ENCODE assay signal across 9 mouse cellular contexts in the genomic region with DNA sequence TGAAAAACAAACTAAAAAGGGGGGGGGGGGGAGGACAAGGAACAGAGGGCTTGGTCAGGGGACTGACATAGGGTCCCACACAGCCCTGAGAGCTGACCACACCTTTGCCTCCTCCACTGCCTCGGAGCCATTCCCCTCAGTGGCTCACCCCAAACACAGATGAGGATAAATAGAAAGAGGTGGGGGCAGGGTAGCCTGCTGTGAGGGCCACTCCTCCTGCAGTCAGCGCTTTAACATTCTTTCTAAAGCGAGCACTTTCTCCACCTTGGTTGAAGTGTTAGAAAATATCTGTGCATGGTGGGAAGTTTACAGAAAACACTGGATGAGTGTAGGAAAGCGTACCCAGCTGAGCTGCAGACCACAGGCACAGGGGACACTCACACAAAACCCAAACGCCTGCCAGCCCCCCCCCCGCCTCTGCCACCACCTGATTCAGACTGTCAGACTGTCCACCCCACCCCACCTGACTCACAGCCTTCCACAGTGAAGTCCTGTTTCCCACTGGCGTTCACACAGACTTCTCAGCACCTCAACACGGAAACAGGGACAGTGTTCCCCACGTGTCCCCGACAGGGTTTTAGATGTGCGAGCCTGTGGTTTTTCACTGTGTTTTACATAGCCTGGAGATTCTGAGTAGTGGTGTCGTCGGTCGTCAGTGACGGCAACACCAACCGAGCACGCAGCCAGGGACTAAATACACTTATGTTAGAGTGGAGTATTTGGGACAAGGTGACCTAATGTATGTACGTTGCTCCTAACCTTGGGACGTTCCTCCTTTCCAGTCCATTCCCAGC. TPM values are rescaled to one million over a fixed set of nuclear protein-coding genes. Genes with fewer than 3 reads are reported as not detected.
A peak's percentile ranks its signal among the peaks of the same experiment; 100 is the strongest.
DNase-seq lines count a peak whose midpoint lies in the region; ATAC-seq lines count a peak whose summit lies in the region.
"Had no signal": no experiment of that assay in that cellular context is flagged by ENCODE, and none has a peak within 500 bp of the region (broad histone marks: within the 10 kb centered on the region; RNA-seq: fewer than 3 reads in every experiment).

No protein-coding gene starts in this region.

- H3K9ac ChIP-seq in forebrain, embryonic 16.5 days (replicated peaks; ENCODE audit: low read depth, low read length) = no peak overlapping the region
- H3K9ac ChIP-seq in liver, embryonic 12.5 days = no peak overlapping the region
- H3K9ac ChIP-seq in hindbrain, embryonic 15.5 days = peak overlapping the region; percentile 55; the same call in 1 of the 2 replicates
- 0 out of 2 replicates have a peak overlapping the region, but pooled peaks have one; percentile 78 for H3K9ac ChIP-seq in neural tube, embryonic 13.5 days

- peaks cover 32% of the 10 kb centered on the region for H3K4me1 ChIP-seq in forebrain, embryonic 10.5 days
- H3K4me1 ChIP-seq in forebrain, embryonic 16.5 days (replicated peaks; ENCODE audit: control insufficient read depth, insufficient read depth, low read length) = peaks cover 15% of the 10 kb centered on the region
- peaks cover 20% of the 10 kb centered on the region for H3K4me1 ChIP-seq in liver, embryonic 12.5 days
- H3K4me1 ChIP-seq in hindbrain, embryonic 15.5 days (replicated peaks) = peaks cover 27% of the 10 kb centered on the region
- peaks cover 27% of the 10 kb centered on the region for H3K4me1 ChIP-seq in neural tube, embryonic 13.5 days (replicated peaks)

- no peak overlapping the region for H3K27ac ChIP-seq in forebrain, embryonic 10.5 days
- no peak overlapping the region for H3K27ac ChIP-seq in forebrain, embryonic 16.5 days (ENCODE audit: low read length)
- no peak overlapping the region for H3K27ac ChIP-seq in liver, embryonic 12.5 days
- no peak overlapping the region for H3K27ac ChIP-seq in hindbrain, embryonic 15.5 days (replicated peaks)
- H3K27ac ChIP-seq in neural tube, embryonic 13.5 days (replicated peaks) = no peak overlapping the region

- peaks cover 29% of the 10 kb centered on the region for H3K27me3 ChIP-seq in forebrain, embryonic 10.5 days (ENCODE audit: poor library complexity, severe bottlenecking)
- no peaks in the 10 kb centered on the region for H3K27me3 ChIP-seq in forebrain, embryonic 16.5 days (replicated peaks; ENCODE audit: control insufficient read depth, insufficient read depth, low read length)
- H3K27me3 ChIP-seq in liver, embryonic 12.5 days (replicated peaks) = peaks cover 62% of the 10 kb centered on the region
- no peaks in the 10 kb centered on the region for H3K27me3 ChIP-seq in hindbrain, embryonic 15.5 days
- peaks cover 10% of the 10 kb centered on the region; the same call in 1 of the 2 replicates for H3K27me3 ChIP-seq in neural tube, embryonic 13.5 days

- WGBS in forebrain, embryonic 10.5 days = 71% methylated on average over 19 of the region's 19 CpGs
- 64% methylated on average over 19 of the region's 19 CpGs for WGBS in forebrain, embryonic 16.5 days
- 57% methylated on average over 19 of the region's 19 CpGs for WGBS in liver, embryonic 12.5 days (ENCODE audit: insufficient replicate concordance)
- 64% methylated on average over 19 of the region's 19 CpGs for WGBS in hindbrain, embryonic 15.5 days
- 69% methylated on average over 19 of the region's 19 CpGs for WGBS in neural tube, embryonic 13.5 days

- peaks cover 44% of the 10 kb centered on the region for H3K36me3 ChIP-seq in forebrain, embryonic 10.5 days (replicated peaks)
- H3K36me3 ChIP-seq in forebrain, embryonic 16.5 days (ENCODE audit: control insufficient read depth, insufficient read depth) = no peaks in the 10 kb centered on the region
- H3K36me3 ChIP-seq in liver, embryonic 12.5 days = peaks cover 5% of the 10 kb centered on the region
- 0 out of 2 replicates have a peak, but pooled peaks cover 9% of the 10 kb centered on the region for H3K36me3 ChIP-seq in hindbrain, embryonic 15.5 days
- peaks cover 32% of the 10 kb centered on the region for H3K36me3 ChIP-seq in neural tube, embryonic 13.5 days

- no peaks in the 10 kb centered on the region for H3K9me3 ChIP-seq in forebrain, embryonic 10.5 days
- H3K9me3 ChIP-seq in forebrain, embryonic 16.5 days (ENCODE audit: control insufficient read depth, low read length) = no peaks in the 10 kb centered on the region
- H3K9me3 ChIP-seq in liver, embryonic 12.5 days (replicated peaks) = no peaks in the 10 kb centered on the region
- H3K9me3 ChIP-seq in hindbrain, embryonic 15.5 days = no peaks in the 10 kb centered on the region
- no peaks in the 10 kb centered on the region for H3K9me3 ChIP-seq in neural tube, embryonic 13.5 days

- H3K4me2 ChIP-seq in forebrain, embryonic 16.5 days (ENCODE audit: low read length) = no peak overlapping the region
- peak overlapping the region; percentile 89 for H3K4me2 ChIP-seq in liver, embryonic 12.5 days
- H3K4me2 ChIP-seq in hindbrain, embryonic 15.5 days = peak overlapping the region; percentile 87
- H3K4me2 ChIP-seq in neural tube, embryonic 13.5 days = peak overlapping the region; percentile 98

- peak overlapping the region; percentile 79 for H3K4me3 ChIP-seq in forebrain, embryonic 10.5 days
- no peak overlapping the region for H3K4me3 ChIP-seq in forebrain, embryonic 16.5 days (replicated peaks; ENCODE audit: low read length)
- 0 out of 2 replicates have a peak overlapping the region, but pooled peaks have one; percentile 62 for H3K4me3 ChIP-seq in liver, embryonic 12.5 days
- peak overlapping the region; percentile 69 for H3K4me3 ChIP-seq in hindbrain, embryonic 15.5 days
- peak overlapping the region; percentile 64; the same call in 1 of the 2 replicates for H3K4me3 ChIP-seq in neural tube, embryonic 13.5 days

- ATAC-seq in forebrain, embryonic 16.5 days = no peak
- no peak for ATAC-seq in liver, embryonic 12.5 days
- ATAC-seq in hindbrain, embryonic 15.5 days (ENCODE audit: low FRiP score, low read depth) = no peak
- ATAC-seq in neural tube, embryonic 13.5 days (ENCODE audit: low read depth) = no peak
- ATAC-seq in cerebellum, adult (ENCODE audit: insufficient number of reproducible peaks, low FRiP score, low TSS enrichment) = no peak
- ATAC-seq: liver, postnatal 0 days had no signal

- no peak for DNase-seq in forebrain, embryonic 10.5 days (ENCODE audit: extremely low spot score, low spot score)
- no peak for DNase-seq in liver
- no peak for DNase-seq in thymus, postnatal 10 days (ENCODE audit: low spot score in 2 of 2)
- DNase-seq: liver, postnatal 0 days had no signal

RNA-seq across cellular contexts. Expression of a gene that starts 1.6 kb away (rescaled TPM):
- polyA plus RNA-seq in forebrain, embryonic 10.5 days (2016; fragmentation: Nextera tagmentation; extraction: Ambion mirVana) = 11.3 and 12.3 TPM in 2 replicates
- polyA plus RNA-seq in forebrain, embryonic 16.5 days (2015; fragmentation: Nextera tagmentation; extraction: Ambion mirVana) = 14.3 and 17.3 TPM in 2 replicates
- 1.1 and 1.2 TPM in 2 replicates for polyA plus RNA-seq in liver, embryonic 12.5 days (2016; fragmentation: Nextera tagmentation; extraction: Ambion mirVana)
- polyA plus RNA-seq in hindbrain, embryonic 15.5 days (2015; fragmentation: Nextera tagmentation; extraction: Ambion mirVana) = 21.6 and 22.7 TPM in 2 replicates
- 20.2 and 21.1 TPM in 2 replicates for polyA plus RNA-seq in neural tube, embryonic 13.5 days (2015; fragmentation: Nextera tagmentation; extraction: Ambion mirVana)

RNA-seq across cellular contexts. Expression of a gene that starts 7.8 kb away (rescaled TPM):
- polyA plus RNA-seq in forebrain, embryonic 10.5 days (2016; fragmentation: Nextera tagmentation; extraction: Ambion mirVana) = 0.05 and 0.11 TPM in 2 replicates
- 1.2 TPM in 2 replicates for polyA plus RNA-seq in forebrain, embryonic 16.5 days (2015; fragmentation: Nextera tagmentation; extraction: Ambion mirVana)
- 0.13 and 0.23 TPM in 2 replicates for polyA plus RNA-seq in liver, embryonic 12.5 days (2016; fragmentation: Nextera tagmentation; extraction: Ambion mirVana)
- polyA plus RNA-seq in hindbrain, embryonic 15.5 days (2015; fragmentation: Nextera tagmentation; extraction: Ambion mirVana) = 1.8 and 3.3 TPM in 2 replicates
- polyA plus RNA-seq in neural tube, embryonic 13.5 days (2015; fragmentation: Nextera tagmentation; extraction: Ambion mirVana) = 2.8 and 2.9 TPM in 2 replicates

RNA-seq across cellular contexts. Expression of a gene that starts 18.9 kb away (rescaled TPM):
- polyA plus RNA-seq in forebrain, embryonic 10.5 days (2016; fragmentation: Nextera tagmentation; extraction: Ambion mirVana) = 189 and 199 TPM in 2 replicates
- 71.0 and 80.9 TPM in 2 replicates for polyA plus RNA-seq in forebrain, embryonic 16.5 days (2015; fragmentation: Nextera tagmentation; extraction: Ambion mirVana)
- polyA plus RNA-seq in liver, embryonic 12.5 days (2016; fragmentation: Nextera tagmentation; extraction: Ambion mirVana) = 82.0 and 86.0 TPM in 2 replicates
- 37.3 and 44.6 TPM in 2 replicates for polyA plus RNA-seq in hindbrain, embryonic 15.5 days (2015; fragmentation: Nextera tagmentation; extraction: Ambion mirVana)
- 46.9 and 56.1 TPM in 2 replicates for polyA plus RNA-seq in neural tube, embryonic 13.5 days (2015; fragmentation: Nextera tagmentation; extraction: Ambion mirVana)

RNA-seq across cellular contexts. Expression of a gene that starts 49.8 kb away (rescaled TPM):
- 3.8 and 3.9 TPM in 2 replicates for polyA plus RNA-seq in forebrain, embryonic 10.5 days (2016; fragmentation: Nextera tagmentation; extraction: Ambion mirVana)
- 4.0 and 5.3 TPM in 2 replicates for polyA plus RNA-seq in forebrain, embryonic 16.5 days (2015; fragmentation: Nextera tagmentation; extraction: Ambion mirVana)
- 7.9 and 8.0 TPM in 2 replicates for polyA plus RNA-seq in liver, embryonic 12.5 days (2016; fragmentation: Nextera tagmentation; extraction: Ambion mirVana)
- polyA plus RNA-seq in hindbrain, embryonic 15.5 days (2015; fragmentation: Nextera tagmentation; extraction: Ambion mirVana) = 6.3 and 9.2 TPM in 2 replicates
- polyA plus RNA-seq in neural tube, embryonic 13.5 days (2015; fragmentation: Nextera tagmentation; extraction: Ambion mirVana) = 6.7 and 8.6 TPM in 2 replicates

RNA-seq across cellular contexts. Expression of a gene that starts 57.7 kb away (rescaled TPM):
- 0.06 and 0.07 TPM in 2 replicates for polyA plus RNA-seq in forebrain, embryonic 10.5 days (2016; fragmentation: Nextera tagmentation; extraction: Ambion mirVana)
- polyA plus RNA-seq in forebrain, embryonic 16.5 days (2015; fragmentation: Nextera tagmentation; extraction: Ambion mirVana) = not detected in 2 replicates
- 0.32 and 0.61 TPM in 2 replicates for polyA plus RNA-seq in liver, embryonic 12.5 days (2016; fragmentation: Nextera tagmentation; extraction: Ambion mirVana)
- not detected in 2 replicates for polyA plus RNA-seq in hindbrain, embryonic 15.5 days (2015; fragmentation: Nextera tagmentation; extraction: Ambion mirVana)
- polyA plus RNA-seq in neural tube, embryonic 13.5 days (2015; fragmentation: Nextera tagmentation; extraction: Ambion mirVana) = not detected in 2 replicates

Comparison
In these comparisons a context has a peak if more than half of its experiments do, and no peak if none do; other contexts are left out.
1. H3K9ac ChIP-seq: peak in hindbrain, embryonic 15.5 days (single experiment) and neural tube, embryonic 13.5 days (single experiment); none in forebrain, embryonic 16.5 days (single experiment) and liver, embryonic 12.5 days (single experiment).